Mouse (Mus musculus) neural tube, embryonic 13.5 days (tissue): Measurements from ENCODE around the gene Erg. TPM values are rescaled to one million over a fixed set of nuclear protein-coding genes. Genes with fewer than 3 reads are reported as not detected.

Experiments
- ATAC-seq: fragments of 200-750 bp; cut with Nextera tagmentation; 2 replicates; pipeline ENCODE4 v1.8.0; 2017; ENCODE audit warnings: low read depth, mild to moderate bottlenecking, moderate TSS enrichment, moderate library complexity
- H3K27ac ChIP-seq: fragments of 300-500 bp; sonication (generic); replicated peaks from 2 replicates; pipeline ENCODE4 v1.5.1; 2015; ENCODE audit warnings: moderate library complexity, mild to moderate bottlenecking, inconsistent platforms
- H3K27me3 ChIP-seq: fragments of 300-500 bp; sonication (generic); 2 replicates; pipeline ENCODE4 v1.6.1; 2015; ENCODE audit warnings: mild to moderate bottlenecking, inconsistent platforms
- H3K36me3 ChIP-seq: fragments of 300-500 bp; sonication (generic); 2 replicates; pipeline ENCODE4 v1.6.1; 2015; ENCODE audit warnings: mild to moderate bottlenecking, inconsistent platforms
- H3K4me1 ChIP-seq: fragments of 300-500 bp; sonication (generic); replicated peaks from 2 replicates; pipeline ENCODE4 v1.6.1; 2015; ENCODE audit warnings: inconsistent platforms
- H3K4me2 ChIP-seq: fragments of 300-500 bp; sonication (generic); 2 replicates; pipeline ENCODE4 v1.6.1; 2015; ENCODE audit warnings: inconsistent platforms, mild to moderate bottlenecking, moderate library complexity
- H3K4me3 ChIP-seq: fragments of 300-500 bp; sonication (generic); 2 replicates; pipeline ENCODE4 v1.5.1; 2015; ENCODE audit warnings: mild to moderate bottlenecking, inconsistent platforms
- H3K9ac ChIP-seq: fragments of 300-500 bp; sonication (generic); 2 replicates; pipeline ENCODE4 v1.6.1; 2015; ENCODE audit warnings: moderate library complexity, mild to moderate bottlenecking, inconsistent platforms
- H3K9me3 ChIP-seq: fragments of 300-500 bp; sonication (generic); 2 replicates; pipeline ENCODE4 v1.6.1; 2016; ENCODE audit warnings: inconsistent platforms
- WGBS: fragments of 180-500 bp; shearing (Covaris S2); methylation state at CpG from one replicate; pipeline ENCODE4 v1.1.7; 2015; 5-methylcytosine and 5-hydroxymethylcytosine counted together
- polyA plus RNA-seq: library from polyadenylated mRNA; unstranded; fragments of >200 nt; fragmentation: Nextera tagmentation; extraction: Ambion mirVana; gene quantifications from 2 replicates; pipeline ENCODE4 v1.2.1, GENCODE M21; 2015

Gene Erg
- polyA plus RNA-seq, 1 experiment from 2014 or later: 3.3 TPM

DNA sequence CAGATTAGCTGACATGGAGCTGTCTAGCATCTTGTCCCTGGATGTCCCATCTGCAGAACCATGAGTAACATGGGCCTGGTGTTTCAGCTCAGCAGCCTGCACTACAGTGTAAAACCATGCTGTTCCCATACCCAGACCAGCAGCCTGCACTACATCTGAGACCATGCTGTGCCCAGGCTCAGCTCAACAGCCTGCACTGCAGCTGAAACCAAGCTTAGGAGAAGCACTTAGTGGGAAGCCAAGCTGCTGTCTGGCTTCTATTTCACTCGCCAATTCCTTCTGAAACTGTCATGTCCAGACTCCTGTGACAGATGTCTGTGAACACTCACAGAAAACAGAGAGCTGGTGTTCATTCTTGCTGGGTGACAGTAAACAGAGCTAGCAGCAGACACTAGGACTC, 195.6 kb downstream of the Erg start:
- H3K36me3 ChIP-seq: no peaks in the 10 kb centered on the region
- WGBS: 58% methylated on average over 1 of the region's 1 CpGs
- no peak overlapping the region for H3K27ac ChIP-seq
- H3K9ac ChIP-seq: no peak overlapping the region
- H3K4me1 ChIP-seq: no peaks in the 10 kb centered on the region
- ATAC-seq: no peak
- H3K27me3 ChIP-seq: no peaks in the 10 kb centered on the region
- no peak overlapping the region for H3K4me2 ChIP-seq
- H3K9me3 ChIP-seq: no peaks in the 10 kb centered on the region
- no peak overlapping the region for H3K4me3 ChIP-seq

DNA sequence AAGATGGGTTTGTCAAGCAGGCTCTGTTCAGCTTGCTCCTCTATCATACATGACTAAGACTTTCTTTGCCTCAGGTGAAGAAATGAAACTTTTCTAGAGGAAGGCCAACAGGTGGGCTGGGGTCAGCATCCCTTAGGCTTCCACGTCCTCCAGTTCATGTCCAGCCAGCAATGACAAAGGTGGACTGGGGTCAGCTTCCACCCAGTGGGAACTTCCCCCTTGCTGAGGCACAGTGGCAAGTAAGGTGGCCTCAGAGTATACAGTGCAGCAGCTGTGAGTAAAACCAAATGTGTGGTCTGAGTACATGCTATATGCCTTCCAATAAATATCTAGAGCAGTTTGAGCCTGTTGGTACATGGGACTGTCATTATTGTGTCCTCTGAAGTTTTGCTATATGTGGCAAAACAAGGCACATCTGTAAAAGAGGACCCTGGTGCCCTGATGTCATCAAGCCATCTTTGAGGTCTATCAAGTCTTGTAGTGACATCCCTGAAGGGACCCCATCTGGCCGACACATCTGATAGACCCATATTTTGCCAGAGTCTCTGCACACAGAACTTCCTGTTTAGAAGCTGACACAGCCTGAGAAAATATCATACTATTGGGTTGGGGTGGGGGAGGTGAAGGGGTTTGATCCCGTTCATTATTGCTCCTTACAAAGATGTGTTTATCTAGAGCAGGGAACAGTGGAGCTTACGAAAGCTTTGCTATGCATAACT, 197.4 kb downstream of the Erg start:
- Histone ChIP-seq H3K9ac (no peak overlapping the region), H3K27me3 (no peaks in the 10 kb centered on the region), H3K4me1 (no peaks in the 10 kb centered on the region), H3K9me3 (no peaks in the 10 kb centered on the region), H3K4me2 (no peak overlapping the region), H3K4me3 (no peak overlapping the region), H3K36me3 (no peaks in the 10 kb centered on the region), H3K27ac (no peak overlapping the region)
- ATAC-seq: no peak
- 76% methylated on average over 4 of the region's 4 CpGs for WGBS

DNA sequence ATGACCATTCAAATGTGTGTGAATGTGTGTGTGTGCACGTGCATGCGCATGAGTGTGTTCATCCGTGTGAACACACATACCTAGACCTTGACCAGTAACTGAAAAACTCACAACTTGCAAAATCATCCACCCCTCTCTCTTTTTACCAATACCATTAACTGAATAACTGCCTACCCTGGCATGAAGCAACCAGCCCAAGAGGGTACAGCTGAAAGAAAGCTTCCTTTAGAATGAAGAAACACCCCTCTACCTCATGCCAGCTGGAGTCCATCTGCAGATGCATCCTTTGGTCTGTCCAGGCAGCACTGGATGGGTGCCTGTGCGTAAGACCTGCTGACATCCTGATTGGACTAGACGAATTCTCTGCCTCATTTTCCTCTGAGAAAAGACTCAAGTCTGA, 198.1 kb downstream of the Erg start:
- Histone ChIP-seq H3K9me3 (no peaks in the 10 kb centered on the region), H3K27me3 (no peaks in the 10 kb centered on the region), H3K4me1 (no peaks in the 10 kb centered on the region), H3K27ac (no peak overlapping the region), H3K9ac (no peak overlapping the region), H3K4me3 (no peak overlapping the region), H3K36me3 (no peaks in the 10 kb centered on the region), H3K4me2 (no peak overlapping the region)
- ATAC-seq: no peak
- 91% methylated on average over 5 of the region's 5 CpGs for WGBS

DNA sequence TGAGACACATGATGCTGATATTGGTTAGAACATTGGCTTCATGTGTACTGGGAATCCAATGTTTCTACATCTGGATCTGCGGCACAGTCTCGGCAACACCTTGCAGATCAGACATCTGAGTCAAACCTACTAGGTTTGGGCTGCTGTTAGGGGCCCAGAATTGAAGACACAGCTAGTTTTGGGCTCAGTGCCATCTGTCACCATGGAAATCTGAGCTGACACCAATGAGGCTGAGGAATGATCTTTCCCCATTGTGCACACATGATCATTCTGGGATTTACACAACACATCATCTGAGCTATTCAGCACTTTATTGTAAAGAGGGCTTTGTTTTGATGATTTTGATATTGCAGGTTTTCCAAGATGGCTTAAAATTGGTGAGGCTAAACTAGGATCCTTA, 199.4 kb downstream of the Erg start:
- no peaks in the 10 kb centered on the region for H3K36me3 ChIP-seq
- no peaks in the 10 kb centered on the region for H3K9me3 ChIP-seq
- no peak overlapping the region for H3K4me2 ChIP-seq
- no peak overlapping the region for H3K9ac ChIP-seq
- ATAC-seq: no peak
- H3K4me3 ChIP-seq: no peak overlapping the region
- H3K27ac ChIP-seq: no peak overlapping the region
- WGBS: 95% methylated on average over 2 of the region's 2 CpGs
- H3K4me1 ChIP-seq: no peaks in the 10 kb centered on the region
- no peaks in the 10 kb centered on the region for H3K27me3 ChIP-seq

DNA sequence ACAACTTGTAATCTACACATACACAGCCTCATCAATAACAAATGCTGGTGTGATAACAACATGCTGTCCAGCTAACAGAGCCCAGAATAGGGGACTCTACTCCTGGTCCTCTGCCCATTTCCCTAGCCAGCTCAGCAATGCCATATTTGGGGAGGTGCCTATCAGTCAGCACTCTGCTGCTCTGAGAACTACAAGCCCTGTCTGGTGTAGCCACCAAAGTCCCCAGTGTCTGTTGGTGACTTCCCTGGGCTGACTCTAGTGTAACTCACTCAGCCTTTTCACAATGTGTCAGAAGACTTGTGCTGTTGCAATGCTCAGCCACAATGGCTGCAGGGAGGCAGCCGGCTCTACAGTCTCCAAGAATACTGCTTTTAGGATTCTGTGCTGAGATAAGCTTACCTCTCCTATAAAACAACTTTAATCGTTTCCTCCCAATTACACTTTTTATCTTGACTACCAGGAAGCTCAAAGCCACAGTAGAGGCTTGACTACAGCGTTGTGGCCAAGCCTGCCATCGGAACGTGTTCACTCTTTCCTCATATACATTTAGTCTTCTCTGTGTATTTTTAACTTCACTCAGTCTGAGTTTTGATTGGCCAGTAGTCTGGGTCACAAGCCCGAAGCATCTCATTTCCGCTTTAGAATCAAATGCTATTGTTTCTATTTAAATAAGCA, 201.0 kb downstream of the Erg start:
- Histone ChIP-seq H3K4me1 (no peaks in the 10 kb centered on the region), H3K27me3 (no peaks in the 10 kb centered on the region), H3K9ac (no peak overlapping the region), H3K36me3 (no peaks in the 10 kb centered on the region), H3K27ac (no peak overlapping the region), H3K4me3 (no peak overlapping the region), H3K9me3 (no peaks in the 10 kb centered on the region), H3K4me2 (no peak overlapping the region)
- ATAC-seq: no peak
- WGBS: 91% methylated on average over 7 of the region's 7 CpGs

DNA sequence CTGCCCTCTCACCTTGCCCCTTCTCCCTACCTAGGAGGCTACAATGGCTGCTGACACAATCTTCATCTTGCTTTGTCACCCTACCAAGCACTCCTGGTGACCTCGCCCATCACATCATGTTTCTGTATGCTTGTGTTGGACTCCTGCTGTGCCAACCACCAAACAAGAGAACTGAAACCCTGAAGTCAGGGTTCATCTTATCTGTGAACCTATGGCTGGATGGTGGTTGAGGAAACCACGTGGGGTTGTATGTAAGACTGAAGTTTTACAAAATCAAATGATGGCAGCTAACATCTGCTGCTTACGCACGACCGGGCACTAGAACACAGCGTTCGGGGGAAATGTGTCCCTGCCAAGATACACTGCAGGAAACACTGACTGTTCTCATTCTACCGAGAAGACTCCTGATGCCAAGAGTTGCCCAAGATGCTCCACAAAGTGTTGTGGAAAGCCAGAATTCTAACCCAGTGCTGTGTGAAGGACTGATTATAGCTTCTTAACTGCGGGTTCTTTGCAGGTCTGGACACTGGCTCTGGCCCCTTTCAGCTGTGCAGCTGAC, 201.7 kb downstream of the Erg start:
- Histone ChIP-seq H3K4me2 (no peak overlapping the region), H3K4me3 (no peak overlapping the region), H3K27me3 (no peaks in the 10 kb centered on the region), H3K9ac (no peak overlapping the region), H3K27ac (no peak overlapping the region), H3K36me3 (no peaks in the 10 kb centered on the region), H3K9me3 (no peaks in the 10 kb centered on the region), H3K4me1 (no peaks in the 10 kb centered on the region)
- 88% methylated on average over 9 of the region's 9 CpGs for WGBS
- no peak for ATAC-seq

DNA sequence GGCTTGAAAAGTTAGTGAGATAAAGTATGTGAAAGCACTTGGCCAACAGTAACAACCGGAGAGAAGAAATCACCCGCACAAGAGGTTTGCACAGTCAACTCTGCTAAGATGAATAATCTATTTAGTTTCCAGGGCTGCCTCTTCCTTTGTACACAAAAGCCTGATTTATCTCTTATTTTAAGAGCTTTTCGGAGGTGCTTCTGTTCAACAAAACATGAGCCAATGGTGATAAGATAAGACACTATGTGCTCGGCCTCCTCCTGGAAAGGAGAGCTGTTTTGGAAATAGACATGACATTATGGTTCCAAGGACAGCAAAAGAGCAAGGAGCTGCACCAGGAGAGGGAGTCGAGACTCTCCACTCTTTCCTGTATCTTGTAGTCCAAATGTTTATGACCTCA, 204.1 kb downstream of the Erg start:
- H3K36me3 ChIP-seq: no peaks in the 10 kb centered on the region
- H3K27me3 ChIP-seq: no peaks in the 10 kb centered on the region
- no peaks in the 10 kb centered on the region for H3K9me3 ChIP-seq
- H3K4me3 ChIP-seq: no peak overlapping the region
- H3K9ac ChIP-seq: no peak overlapping the region
- no peaks in the 10 kb centered on the region for H3K4me1 ChIP-seq
- H3K4me2 ChIP-seq: no peak overlapping the region
- 80% methylated on average over 5 of the region's 5 CpGs for WGBS
- ATAC-seq: no peak
- H3K27ac ChIP-seq: no peak overlapping the region

DNA sequence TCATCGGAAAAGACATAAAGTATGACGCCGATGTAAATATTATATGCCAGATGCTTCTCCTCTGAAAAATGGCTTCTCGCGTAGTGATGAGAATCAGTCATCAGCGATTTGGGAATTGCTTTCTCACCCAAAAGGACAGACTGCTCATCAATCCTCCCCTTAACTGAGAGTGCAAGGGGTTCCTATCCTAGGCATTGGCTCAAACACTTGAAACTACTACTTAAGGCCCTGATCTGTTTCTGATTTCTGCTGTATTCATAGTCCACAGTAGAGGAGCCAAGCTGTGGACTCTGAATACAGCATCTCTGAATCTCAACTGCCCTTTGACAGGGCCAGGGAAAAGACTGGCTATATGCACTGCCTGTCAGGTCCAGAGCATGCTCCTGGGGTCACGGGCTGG, 209.6 kb downstream of the Erg start:
- no peak overlapping the region for H3K4me2 ChIP-seq
- no peak overlapping the region for H3K27ac ChIP-seq
- peaks cover 16% of the 10 kb centered on the region for H3K4me1 ChIP-seq
- H3K4me3 ChIP-seq: no peak overlapping the region
- H3K9me3 ChIP-seq: no peaks in the 10 kb centered on the region
- H3K27me3 ChIP-seq: no peaks in the 10 kb centered on the region
- ATAC-seq: no peak; the same call in 1 of the 2 replicates
- H3K9ac ChIP-seq: no peak overlapping the region
- no peaks in the 10 kb centered on the region for H3K36me3 ChIP-seq
- 68% methylated on average over 7 of the region's 7 CpGs for WGBS

DNA sequence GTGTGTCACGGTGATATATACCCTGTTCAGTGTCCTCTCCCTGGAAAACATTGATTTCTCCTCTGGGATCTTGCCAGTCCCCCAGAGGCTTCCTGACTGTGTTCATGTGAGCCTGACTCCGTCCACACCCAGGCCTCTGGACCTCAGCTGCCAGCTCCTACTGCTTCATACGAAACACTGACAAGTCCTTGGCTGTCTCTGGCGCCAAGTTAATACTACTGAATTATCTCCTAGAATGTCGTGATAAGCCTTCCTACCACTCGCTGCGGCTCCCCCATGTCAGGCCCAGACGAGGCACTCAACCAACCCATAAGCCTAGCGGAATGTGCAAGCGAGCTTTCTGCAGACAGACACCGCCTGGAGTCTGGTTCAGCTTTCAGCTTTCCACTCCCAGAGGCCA, 210.0 kb downstream of the Erg start:
- Histone ChIP-seq H3K4me1 (peaks cover 16% of the 10 kb centered on the region), H3K27ac (no peak overlapping the region), H3K4me3 (no peak overlapping the region), H3K9ac (no peak overlapping the region), H3K36me3 (no peaks in the 10 kb centered on the region), H3K4me2 (no peak overlapping the region), H3K27me3 (no peaks in the 10 kb centered on the region), H3K9me3 (no peaks in the 10 kb centered on the region)
- ATAC-seq: peak; percentile 59
- 58% methylated on average over 11 of the region's 11 CpGs for WGBS

DNA sequence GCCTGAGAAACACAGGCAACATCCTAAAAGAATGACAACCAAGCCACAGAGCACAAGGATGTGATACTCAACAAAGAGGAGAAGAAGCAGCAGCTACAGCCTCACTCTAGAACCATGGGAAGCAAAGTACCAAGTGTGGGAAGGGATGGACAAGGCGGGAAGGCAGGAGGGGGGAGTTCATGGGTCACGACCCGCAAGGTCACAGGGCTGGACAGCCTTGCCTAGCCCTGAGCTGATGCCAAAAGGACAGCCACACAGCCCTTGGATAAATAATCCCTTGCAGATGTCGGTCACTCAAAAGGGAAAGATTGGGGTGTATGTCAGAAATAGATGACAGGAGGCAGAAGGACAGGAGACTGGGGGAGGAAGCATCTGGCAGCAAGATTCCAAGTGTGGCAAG, 211.7 kb downstream of the Erg start:
- Histone ChIP-seq H3K4me3 (no peak overlapping the region), H3K27me3 (no peaks in the 10 kb centered on the region), H3K36me3 (no peaks in the 10 kb centered on the region), H3K4me2 (no peak overlapping the region), H3K9me3 (no peaks in the 10 kb centered on the region), H3K4me1 (peaks cover 16% of the 10 kb centered on the region), H3K27ac (no peak overlapping the region), H3K9ac (no peak overlapping the region)
- WGBS: 77% methylated on average over 4 of the region's 4 CpGs
- no peak for ATAC-seq

DNA sequence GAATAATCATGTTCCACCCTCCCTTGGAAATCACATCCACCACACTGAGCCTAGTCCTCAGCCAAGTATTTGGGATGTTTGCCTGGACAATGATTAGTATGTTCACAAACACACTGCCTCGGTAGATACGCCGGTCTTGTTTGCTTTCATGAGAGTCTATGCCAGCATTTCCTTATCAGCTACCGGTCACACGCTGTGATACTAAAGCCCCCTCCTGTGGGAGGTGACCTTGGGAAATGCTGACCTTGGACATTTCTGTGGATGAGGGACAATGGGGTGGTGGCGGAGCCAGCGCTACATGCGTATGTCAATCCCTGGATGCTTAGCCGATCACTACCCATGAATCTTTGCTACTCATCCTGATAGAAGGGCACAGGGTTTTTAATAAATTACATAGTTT, 213.4 kb downstream of the Erg start:
- Histone ChIP-seq H3K4me2 (no peak overlapping the region), H3K36me3 (no peaks in the 10 kb centered on the region), H3K27ac (no peak overlapping the region), H3K9ac (no peak overlapping the region), H3K27me3 (no peaks in the 10 kb centered on the region), H3K9me3 (no peaks in the 10 kb centered on the region), H3K4me1 (peaks cover 16% of the 10 kb centered on the region), H3K4me3 (no peak overlapping the region)
- ATAC-seq: no peak
- 93% methylated on average over 9 of the region's 9 CpGs for WGBS

DNA sequence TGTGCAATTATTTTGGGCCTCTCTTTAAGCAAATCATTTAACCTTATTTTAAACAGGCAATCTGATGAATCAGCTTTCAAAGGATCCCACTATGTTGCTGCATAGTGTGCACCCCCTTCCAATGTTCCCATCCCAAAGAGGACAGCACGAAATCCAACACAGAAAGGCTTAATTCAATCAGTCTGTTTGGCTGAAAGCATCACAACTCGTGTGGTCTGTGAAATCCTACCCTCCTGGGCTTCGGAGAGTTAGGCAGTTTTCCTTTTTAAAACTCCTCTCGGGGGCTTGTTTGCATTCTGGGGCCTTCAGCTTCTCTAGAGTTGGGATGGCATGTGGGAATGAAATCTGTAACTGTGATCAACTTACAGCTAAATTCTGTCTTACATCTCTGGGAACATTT, 214.7 kb downstream of the Erg start:
- H3K9ac ChIP-seq: no peak overlapping the region

More for the DNA sequence above, 214.7 kb downstream of the Erg start:
- Histone ChIP-seq H3K9me3 (no peaks in the 10 kb centered on the region), H3K4me1 (peaks cover 16% of the 10 kb centered on the region), H3K36me3 (no peaks in the 10 kb centered on the region), H3K27me3 (no peaks in the 10 kb centered on the region), H3K27ac (no peak overlapping the region), H3K4me2 (no peak overlapping the region), H3K4me3 (no peak overlapping the region)
- 66% methylated on average over 4 of the region's 4 CpGs for WGBS
- ATAC-seq: no peak
